ENCODE assay signal across 8 mouse cellular contexts in genomic region chr7:105810280-105810876, GRCm38 (mm10). TPM values are rescaled to one million over a fixed set of nuclear protein-coding genes. Genes with fewer than 3 reads are reported as not detected.
A peak's percentile ranks its signal among the peaks of the same experiment; 100 is the strongest.
DNase-seq lines count a peak whose midpoint lies in the region; ATAC-seq and TF ChIP-seq lines count a peak whose summit lies in the region.

No protein-coding gene starts in this region.

- TF ChIP-seq EP300 in liver, postnatal 0 days (IDR thresholded peaks at IDR 0.05; ENCODE audit: low read depth) = no peak

- no peaks in the 10 kb centered on the region; the same call in 1 of the 2 replicates for H3K4me1 ChIP-seq in bone marrow, adult 2 months (ENCODE audit: control insufficient read depth, insufficient read depth, low read length)
- peaks cover 14% of the 10 kb centered on the region for H3K4me1 ChIP-seq in forebrain, embryonic 15.5 days
- peaks cover 21% of the 10 kb centered on the region for H3K4me1 ChIP-seq in liver, postnatal 0 days (ENCODE audit: insufficient read depth)

- no peak for TF ChIP-seq CTCF in layer of hippocampus, adult 2 months (conservative IDR thresholded peaks at IDR 0.05)
- TF ChIP-seq CTCF in bone marrow, adult 2 months (IDR thresholded peaks at IDR 0.05; ENCODE audit: control insufficient read depth, insufficient read depth, low read length) = no peak
- TF ChIP-seq CTCF in liver, postnatal 0 days (IDR thresholded peaks at IDR 0.05; ENCODE audit: low read depth) = no peak

- WGBS in bone marrow, adult 2 months = under 1% methylated on average over 37 of the region's 37 CpGs
- 5% methylated on average over 37 of the region's 37 CpGs for WGBS in forebrain, embryonic 15.5 days
- 2% methylated on average over 37 of the region's 37 CpGs for WGBS in liver, postnatal 0 days (ENCODE audit: insufficient replicate concordance)

- peaks cover 16% of the 10 kb centered on the region for H3K36me3 ChIP-seq in forebrain, embryonic 15.5 days
- H3K36me3 ChIP-seq in liver, postnatal 0 days (replicated peaks; ENCODE audit: insufficient read depth, low read length) = peaks cover 8% of the 10 kb centered on the region

- peak overlapping the region; percentile 79 for H3K4me3 ChIP-seq in layer of hippocampus, adult 2 months
- peak overlapping the region; percentile 96 for H3K4me3 ChIP-seq in bone marrow, adult 2 months (replicated peaks; ENCODE audit: control insufficient read depth, low read depth, low read length)
- H3K4me3 ChIP-seq in forebrain, embryonic 15.5 days = peak overlapping the region; percentile 76
- H3K4me3 ChIP-seq in liver, postnatal 0 days (ENCODE audit: low read depth, low read length) = peak overlapping the region; percentile 79

- H3K4me2 ChIP-seq in forebrain, embryonic 15.5 days (replicated peaks) = peak overlapping the region; percentile 61
- H3K4me2 ChIP-seq in liver, postnatal 0 days (ENCODE audit: low read depth, low read length) = peak overlapping the region; percentile 92

- H3K9ac ChIP-seq in forebrain, embryonic 15.5 days (replicated peaks) = peak overlapping the region; percentile 90
- peak overlapping the region; percentile 86 for H3K9ac ChIP-seq in liver, postnatal 0 days (replicated peaks)

- DNase-seq in layer of hippocampus, adult 2 months (ENCODE audit: low spot score in 2 of 2) = peak in 1 of 2 experiments; percentile 36
- DNase-seq in layer of hippocampus, adult 9-11 months = no peak
- DNase-seq in liver, postnatal 0 days = no peak
- no peak for DNase-seq in right cerebral cortex, postnatal 14 days
- no peak for DNase-seq in layer of hippocampus, postnatal 25 days (ENCODE audit: extremely low spot score in 1 of 2, low spot score in 1 of 2)
- no peak for DNase-seq in Muller cell, postnatal 12 days (ENCODE audit: inconsistent ontology term)

- no peaks in the 10 kb centered on the region for H3K27me3 ChIP-seq in forebrain, embryonic 15.5 days
- no peaks in the 10 kb centered on the region for H3K27me3 ChIP-seq in liver, postnatal 0 days (ENCODE audit: insufficient read depth, low read length)

- no peaks in the 10 kb centered on the region for H3K9me3 ChIP-seq in forebrain, embryonic 15.5 days
- H3K9me3 ChIP-seq in liver, postnatal 0 days (ENCODE audit: low read length) = no peaks in the 10 kb centered on the region

- peak overlapping the region; percentile 93 for H3K27ac ChIP-seq in layer of hippocampus, adult 2 months
- peak overlapping the region; percentile 74 for H3K27ac ChIP-seq in bone marrow, adult 2 months (ENCODE audit: control insufficient read depth, insufficient read depth, low read depth, low read length, poor library complexity)
- peak overlapping the region; percentile 88 for H3K27ac ChIP-seq in forebrain, embryonic 15.5 days (replicated peaks)
- peak overlapping the region; percentile 90 for H3K27ac ChIP-seq in liver, postnatal 0 days (ENCODE audit: low read depth)

- no peak for ATAC-seq in forebrain, embryonic 15.5 days (replicated peaks)
- ATAC-seq in liver, postnatal 0 days = peak; percentile 31

- TF ChIP-seq POLR2A in bone marrow, adult 2 months (IDR thresholded peaks at IDR 0.05; ENCODE audit: borderline replicate concordance, control insufficient read depth, low read depth, low read length) = no peak

RNA-seq across cellular contexts. Expression of gene Mrpl17, which starts 0.5 kb away (rescaled TPM):
- total RNA-seq in layer of hippocampus, adult 2 months (2021) = 100 to 1,000 TPM; 104 to 108 TPM
- polyA plus RNA-seq in bone marrow, adult 2 months (2011; ENCODE audit: insufficient read depth, insufficient read length, low replicate concordance, missing spikeins) = 37.5 and 42.2 TPM in 2 replicates
- 191 and 194 TPM in 2 replicates for polyA plus RNA-seq in forebrain, embryonic 15.5 days (2015; fragmentation: Nextera tagmentation; extraction: Ambion mirVana)
- polyA plus RNA-seq in liver, postnatal 0 days (2015; fragmentation: Nextera tagmentation; extraction: Ambion mirVana) = 405 and 416 TPM in 2 replicates
- 100 to 1,000 TPM in 1 of 2 experiments, 10 to 100 TPM in 1; 95.6 to 113 TPM for total RNA-seq in layer of hippocampus, postnatal 25 days (2021)

RNA-seq across cellular contexts. Expression of gene Dchs1, which starts 22.9 kb away (rescaled TPM):
- 10 to 100 TPM; 14.1 to 15.1 TPM for total RNA-seq in layer of hippocampus, adult 2 months (2021)
- polyA plus RNA-seq in bone marrow, adult 2 months (2011; ENCODE audit: insufficient read depth, insufficient read length, low replicate concordance, missing spikeins) = 0.17 and 0.49 TPM in 2 replicates
- polyA plus RNA-seq in forebrain, embryonic 15.5 days (2015; fragmentation: Nextera tagmentation; extraction: Ambion mirVana) = 20.3 and 22.0 TPM in 2 replicates
- polyA plus RNA-seq in liver, postnatal 0 days (2015; fragmentation: Nextera tagmentation; extraction: Ambion mirVana) = 0.45 and 0.58 TPM in 2 replicates
- 10 to 100 TPM; 15.9 to 18.3 TPM for total RNA-seq in layer of hippocampus, postnatal 25 days (2021)

RNA-seq across cellular contexts. Expression of gene Tpp1, which starts 58.3 kb away (rescaled TPM):
- total RNA-seq in layer of hippocampus, adult 2 months (2021) = 10 to 100 TPM; 73.2 to 73.4 TPM
- 13.8 and 20.0 TPM in 2 replicates for polyA plus RNA-seq in bone marrow, adult 2 months (2011; ENCODE audit: insufficient read depth, insufficient read length, low replicate concordance, missing spikeins)
- polyA plus RNA-seq in forebrain, embryonic 15.5 days (2015; fragmentation: Nextera tagmentation; extraction: Ambion mirVana) = 33.9 and 35.1 TPM in 2 replicates
- 60.9 and 65.8 TPM in 2 replicates for polyA plus RNA-seq in liver, postnatal 0 days (2015; fragmentation: Nextera tagmentation; extraction: Ambion mirVana)
- 10 to 100 TPM; 61.4 to 61.8 TPM for total RNA-seq in layer of hippocampus, postnatal 25 days (2021)

Comparison
In these comparisons a context has a peak if more than half of its experiments do, and no peak if none do; other contexts are left out.
1. RNA of gene Dchs1, which starts 22.9 kb away (polyA plus RNA-seq): 20.3 to 22.0 TPM in forebrain, embryonic 15.5 days; 0.45 to 0.58 TPM in liver, postnatal 0 days and 0.17 to 0.49 TPM in bone marrow, adult 2 months; every median in the first group is over 10 times any median in the second.
2. Peak in every context shown above with its lines, with median percentiles within 50 percentile points of each other: H3K27ac ChIP-seq and H3K4me3 ChIP-seq.